Mouse (Mus musculus) lung, embryonic 15.5 days (tissue): Measurements from ENCODE around the gene Tmem164. TPM values are rescaled to one million over a fixed set of nuclear protein-coding genes. Genes with fewer than 3 reads are reported as not detected.

Source experiments
- ATAC-seq: fragments of 200-750 bp; cut with Nextera tagmentation; 2 replicates; pipeline ENCODE4 v1.8.0; 2017; ENCODE audit warnings: moderate number of reproducible peaks, borderline replicate concordance; ENCODE audit not compliant: low FRiP score, low TSS enrichment; ENCODE audit errors: extremely low read depth
- H3K27ac ChIP-seq: fragments of 300-500 bp; sonication (generic); 2 replicates; pipeline ENCODE4 v1.5.1; 2015; ENCODE audit warnings: moderate library complexity, mild to moderate bottlenecking, inconsistent platforms
- H3K27me3 ChIP-seq: fragments of 300-500 bp; sonication (generic); 2 replicates; pipeline ENCODE4 v1.6.1; 2015; ENCODE audit warnings: inconsistent platforms
- H3K36me3 ChIP-seq: fragments of 300-500 bp; sonication (generic); 2 replicates; pipeline ENCODE4 v1.6.1; 2015; ENCODE audit warnings: inconsistent platforms
- H3K4me1 ChIP-seq: fragments of 300-500 bp; sonication (generic); 2 replicates; pipeline ENCODE4 v1.6.1; 2015; ENCODE audit warnings: inconsistent platforms
- H3K4me2 ChIP-seq: fragments of 300-500 bp; sonication (generic); 2 replicates; pipeline ENCODE4 v1.6.1; 2015; ENCODE audit warnings: inconsistent platforms, mild to moderate bottlenecking, moderate library complexity
- H3K4me3 ChIP-seq: fragments of 300-500 bp; sonication (generic); 2 replicates; pipeline ENCODE4 v1.5.1; 2015; ENCODE audit warnings: mild to moderate bottlenecking, inconsistent platforms
- H3K9ac ChIP-seq: fragments of 300-500 bp; sonication (generic); 2 replicates; pipeline ENCODE4 v1.6.1; 2015; ENCODE audit warnings: inconsistent platforms
- H3K9me3 ChIP-seq: fragments of 300-500 bp; sonication (generic); 2 replicates; pipeline ENCODE4 v1.6.1; 2016; ENCODE audit warnings: inconsistent platforms
- WGBS: fragments of 180-500 bp; shearing (Covaris S2); methylation state at CpG from one replicate; pipeline ENCODE4 v1.1.7; 2015; 5-methylcytosine and 5-hydroxymethylcytosine counted together
- polyA plus RNA-seq: library from polyadenylated mRNA; unstranded; fragments of >200 nt; fragmentation: Nextera tagmentation; extraction: Ambion mirVana; gene quantifications from 2 replicates; pipeline ENCODE4 v1.2.1, GENCODE M21; 2015

Tmem164 gene
- polyA plus RNA-seq, 1 experiment from 2014 or later = 53.5 TPM

DNA sequence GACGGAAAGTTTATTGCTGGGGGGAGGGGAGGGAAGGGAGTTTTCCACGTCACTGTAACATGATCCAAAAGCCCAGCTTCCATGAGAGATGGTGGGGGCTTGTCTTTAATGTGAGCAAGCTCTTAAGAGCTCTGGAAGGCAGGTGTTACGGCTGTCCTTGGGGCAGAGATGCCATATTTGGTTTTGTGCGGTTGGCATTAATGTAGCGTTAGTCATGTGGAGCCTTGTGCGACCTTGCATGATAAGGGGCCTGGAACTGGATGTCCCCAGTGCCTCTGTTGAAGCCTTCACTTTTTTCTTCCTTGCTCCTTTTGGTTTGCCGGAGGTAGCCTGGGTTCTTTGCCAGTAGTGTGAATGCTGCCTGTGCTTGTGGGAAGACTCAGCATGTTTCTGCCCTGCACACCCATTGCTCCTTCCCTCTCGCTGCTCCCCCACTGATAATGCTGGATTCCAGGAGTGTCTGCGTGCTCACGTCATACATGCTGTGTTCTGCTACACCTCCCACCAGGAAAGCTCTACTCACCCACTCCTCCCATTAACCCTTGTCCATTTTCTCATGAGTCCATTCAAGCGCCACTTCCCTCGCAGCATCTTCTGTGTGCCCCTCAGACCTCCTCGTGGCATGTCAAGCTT lies 152.1 kb downstream of the Tmem164 start:
- Histone ChIP-seq H3K4me3 (no peak overlapping the region), H3K9me3 (no peaks in the 10 kb centered on the region), H3K4me1 (no peaks in the 10 kb centered on the region), H3K27me3 (no peaks in the 10 kb centered on the region), H3K9ac (no peak overlapping the region), H3K36me3 (no peaks in the 10 kb centered on the region), H3K4me2 (no peak overlapping the region), H3K27ac (no peak overlapping the region)
- no peak for ATAC-seq
- 78% methylated on average over 13 of the region's 13 CpGs for WGBS

DNA sequence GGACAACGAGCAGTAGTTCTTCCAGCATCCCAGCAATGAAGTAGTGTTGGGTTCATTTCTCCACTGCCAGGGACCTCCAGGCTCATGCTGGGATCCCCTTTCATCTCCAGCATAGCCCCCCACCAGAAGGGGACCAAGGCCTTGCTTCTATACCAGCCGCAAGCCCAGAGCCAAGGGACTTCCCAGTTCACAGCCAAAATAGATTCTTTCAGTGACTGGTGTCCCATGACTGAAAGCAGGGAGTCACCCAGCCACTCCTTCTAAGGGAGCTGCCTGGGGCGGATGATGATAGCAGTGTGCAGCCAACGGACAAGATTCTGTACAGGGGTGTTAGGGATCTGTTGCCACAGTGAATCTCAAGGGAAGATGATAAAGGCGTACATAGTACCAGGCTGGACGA lies 153.6 kb downstream of the Tmem164 start:
- Histone ChIP-seq H3K4me2 (no peak overlapping the region), H3K4me3 (no peak overlapping the region), H3K9me3 (no peaks in the 10 kb centered on the region), H3K27ac (no peak overlapping the region), H3K9ac (no peak overlapping the region), H3K4me1 (no peaks in the 10 kb centered on the region), H3K27me3 (no peaks in the 10 kb centered on the region), H3K36me3 (no peaks in the 10 kb centered on the region)
- 90% methylated on average over 6 of the region's 6 CpGs for WGBS
- ATAC-seq = no peak

DNA sequence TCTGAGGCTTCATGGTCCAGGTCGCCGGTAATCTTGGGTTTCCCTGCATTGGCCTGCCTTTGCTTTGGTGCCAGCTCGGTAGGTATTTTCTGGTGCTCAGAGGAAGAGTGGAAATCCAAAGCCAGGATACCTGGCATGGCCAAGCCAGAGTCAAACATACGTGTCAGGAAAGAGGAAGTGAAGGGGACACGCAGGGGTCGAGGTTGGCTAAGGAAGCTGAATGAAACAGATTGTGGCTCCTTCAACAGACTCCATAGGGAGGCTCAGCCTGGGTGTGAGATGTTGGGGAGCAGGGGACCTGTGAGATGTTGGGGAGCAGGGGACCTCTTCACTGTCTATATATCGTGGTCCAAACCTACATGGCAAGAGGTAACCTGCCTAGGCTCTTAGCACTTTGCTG lies 155.2 kb downstream of the Tmem164 start:
- Histone ChIP-seq H3K4me2 (no peak overlapping the region), H3K9me3 (no peaks in the 10 kb centered on the region), H3K27me3 (no peaks in the 10 kb centered on the region), H3K4me3 (no peak overlapping the region), H3K27ac (no peak overlapping the region), H3K36me3 (no peaks in the 10 kb centered on the region), H3K9ac (no peak overlapping the region), H3K4me1 (no peaks in the 10 kb centered on the region)
- WGBS = 92% methylated on average over 7 of the region's 7 CpGs
- no peak for ATAC-seq

DNA sequence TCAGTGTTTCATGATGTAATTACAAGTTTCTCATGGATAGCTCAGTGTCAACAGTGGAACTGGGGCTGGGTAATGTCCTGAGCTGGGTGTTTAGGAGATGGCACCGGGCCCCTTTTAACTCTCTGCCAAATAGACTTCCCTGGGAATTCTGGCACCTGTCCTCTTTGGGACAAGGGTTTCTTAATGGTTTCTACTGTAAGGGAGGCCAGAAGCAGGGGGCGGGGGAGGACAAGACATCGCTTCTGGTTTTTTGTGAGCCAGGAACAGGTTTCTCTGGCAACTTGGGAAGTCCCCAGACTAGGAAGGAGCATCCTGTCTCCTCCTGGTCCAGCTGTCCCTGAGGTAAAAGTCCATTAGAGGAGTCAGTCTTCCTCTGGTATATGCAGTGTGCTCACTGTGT lies 156.1 kb downstream of the Tmem164 start:
- no peaks in the 10 kb centered on the region for H3K9me3 ChIP-seq
- H3K4me2 ChIP-seq = no peak overlapping the region
- no peak overlapping the region for H3K9ac ChIP-seq
- no peaks in the 10 kb centered on the region for H3K27me3 ChIP-seq
- 77% methylated on average over 3 of the region's 3 CpGs for WGBS
- ATAC-seq = no peak
- H3K4me1 ChIP-seq = no peaks in the 10 kb centered on the region
- H3K27ac ChIP-seq = no peak overlapping the region
- H3K36me3 ChIP-seq = no peaks in the 10 kb centered on the region
- no peak overlapping the region for H3K4me3 ChIP-seq

DNA sequence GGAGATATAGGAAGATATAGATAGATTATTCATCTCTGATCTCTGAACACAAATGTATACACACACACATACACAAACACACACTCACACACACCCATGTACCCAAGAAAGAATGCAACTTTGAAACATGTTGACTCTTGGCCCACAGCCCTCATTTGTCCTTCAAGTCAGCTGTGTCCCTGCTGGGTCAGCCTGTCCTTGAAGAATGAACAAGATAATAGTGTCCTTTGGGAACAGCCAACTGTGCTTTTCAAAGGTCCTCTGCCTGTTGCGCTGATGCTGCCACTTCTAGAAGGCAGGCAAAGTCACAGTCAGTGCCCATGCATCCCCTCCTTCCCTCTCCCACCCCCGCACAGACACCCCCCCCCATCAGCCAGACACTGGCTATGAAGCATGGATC lies 157.6 kb downstream of the Tmem164 start:
- H3K27ac ChIP-seq = no peak overlapping the region
- 83% methylated on average over 2 of the region's 2 CpGs for WGBS
- ATAC-seq = no peak
- H3K36me3 ChIP-seq = no peaks in the 10 kb centered on the region
- no peak overlapping the region for H3K9ac ChIP-seq
- no peaks in the 10 kb centered on the region for H3K27me3 ChIP-seq
- no peak overlapping the region for H3K4me2 ChIP-seq
- no peaks in the 10 kb centered on the region for H3K4me1 ChIP-seq
- H3K4me3 ChIP-seq = no peak overlapping the region
- H3K9me3 ChIP-seq = no peaks in the 10 kb centered on the region

DNA sequence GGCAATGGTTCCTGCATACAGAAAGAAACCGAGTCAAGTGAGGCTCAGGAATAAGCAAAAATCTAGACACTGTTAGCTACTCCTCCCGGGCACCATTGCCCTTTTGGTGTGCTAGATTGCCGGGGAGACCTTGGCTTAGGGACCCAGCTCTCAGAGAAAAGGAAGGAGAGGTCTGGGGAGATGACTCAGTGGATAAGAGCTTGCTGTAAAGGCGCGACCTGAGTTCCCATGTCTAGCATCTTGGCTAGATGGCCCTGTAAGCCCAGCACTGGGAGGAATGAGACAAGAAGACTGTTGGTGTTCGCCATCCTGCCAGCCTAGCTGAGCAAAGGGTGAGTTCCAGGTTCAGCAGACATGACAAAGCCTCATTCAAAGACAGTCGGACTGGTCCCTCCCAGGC lies 158.2 kb downstream of the Tmem164 start:
- WGBS = 88% methylated on average over 7 of the region's 7 CpGs

DNA sequence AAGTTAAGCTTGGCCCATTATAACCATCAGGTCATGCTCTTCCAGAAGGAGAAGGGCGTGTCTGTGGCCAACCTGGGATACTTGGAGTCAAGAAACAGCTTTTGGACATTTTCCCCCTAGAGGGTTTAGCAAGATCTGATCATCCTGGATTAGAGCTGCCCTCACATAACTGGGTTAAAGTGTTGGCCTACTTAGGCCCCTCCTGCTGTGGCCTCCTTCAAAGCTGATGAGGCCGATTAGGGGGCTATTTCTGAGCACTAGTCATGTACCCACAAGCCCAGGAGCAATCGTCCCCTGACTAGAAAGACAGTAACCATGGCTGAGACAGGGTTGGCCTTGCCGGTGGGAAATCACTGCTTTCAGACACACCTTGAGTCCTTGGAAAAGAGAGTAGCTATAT lies 160.7 kb downstream of the Tmem164 start:
- Histone ChIP-seq H3K9ac (no peak overlapping the region), H3K4me3 (no peak overlapping the region), H3K4me2 (no peak overlapping the region), H3K27me3 (no peaks in the 10 kb centered on the region), H3K4me1 (no peaks in the 10 kb centered on the region), H3K36me3 (no peaks in the 10 kb centered on the region), H3K27ac (no peak overlapping the region), H3K9me3 (no peaks in the 10 kb centered on the region)
- 83% methylated on average over 4 of the region's 4 CpGs for WGBS
- no peak for ATAC-seq

More for the DNA sequence above, 158.2 kb downstream of the Tmem164 start:
- Histone ChIP-seq H3K9me3 (no peaks in the 10 kb centered on the region), H3K4me2 (no peak overlapping the region), H3K36me3 (no peaks in the 10 kb centered on the region), H3K4me1 (no peaks in the 10 kb centered on the region), H3K9ac (no peak overlapping the region), H3K27me3 (no peaks in the 10 kb centered on the region), H3K4me3 (no peak overlapping the region), H3K27ac (no peak overlapping the region)
- ATAC-seq = no peak

DNA sequence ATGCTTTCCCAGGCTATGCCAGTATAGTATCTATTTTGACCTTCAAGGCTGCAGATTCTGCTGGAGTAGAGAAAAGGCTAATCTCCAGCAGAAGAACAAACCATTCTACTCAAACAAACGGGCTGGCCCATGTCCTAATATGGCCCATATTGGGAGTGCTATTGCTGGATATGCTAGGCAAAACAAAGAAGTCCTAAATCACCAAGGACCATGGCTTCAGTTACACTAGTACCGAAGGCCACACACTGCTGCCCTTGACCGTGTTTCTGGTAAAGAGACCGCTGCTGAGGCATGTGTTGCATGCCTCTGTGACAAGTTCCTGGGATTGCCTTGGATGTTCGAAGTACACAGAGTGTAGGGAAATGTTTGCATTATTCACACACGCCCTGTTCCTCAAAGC lies 165.1 kb downstream of the Tmem164 start:
- no peak overlapping the region for H3K4me2 ChIP-seq
- 76% methylated on average over 6 of the region's 6 CpGs for WGBS
- H3K4me1 ChIP-seq = no peaks in the 10 kb centered on the region
- ATAC-seq = no peak
- no peaks in the 10 kb centered on the region for H3K27me3 ChIP-seq
- H3K27ac ChIP-seq = no peak overlapping the region
- no peaks in the 10 kb centered on the region for H3K9me3 ChIP-seq
- no peak overlapping the region for H3K9ac ChIP-seq
- no peaks in the 10 kb centered on the region for H3K36me3 ChIP-seq
- no peak overlapping the region for H3K4me3 ChIP-seq

DNA sequence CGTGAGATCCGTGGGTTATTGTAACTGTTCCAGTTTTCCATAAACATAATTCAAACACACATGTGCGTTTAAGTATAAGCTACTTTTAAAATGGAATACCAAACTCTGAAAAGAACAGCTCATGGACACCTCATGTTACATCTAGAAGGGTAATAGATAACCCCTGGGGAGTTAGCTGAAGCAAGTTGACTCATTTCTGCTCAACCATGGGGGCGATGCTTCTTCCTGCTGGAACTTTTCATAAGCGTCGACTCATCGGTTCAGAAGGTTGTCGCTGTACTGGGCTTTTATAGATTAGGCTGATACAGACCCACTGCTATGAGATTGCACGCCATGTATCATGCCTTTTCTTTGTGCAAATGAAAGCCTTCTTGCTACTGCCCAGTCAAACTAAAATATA lies 166.8 kb downstream of the Tmem164 start:
- H3K9me3 ChIP-seq = no peaks in the 10 kb centered on the region
- H3K9ac ChIP-seq = no peak overlapping the region
- no peak overlapping the region for H3K27ac ChIP-seq
- H3K36me3 ChIP-seq = no peaks in the 10 kb centered on the region
- no peak for ATAC-seq
- 86% methylated on average over 9 of the region's 9 CpGs for WGBS
- no peak overlapping the region for H3K4me3 ChIP-seq
- no peaks in the 10 kb centered on the region for H3K27me3 ChIP-seq
- no peaks in the 10 kb centered on the region for H3K4me1 ChIP-seq
- H3K4me2 ChIP-seq = no peak overlapping the region

DNA sequence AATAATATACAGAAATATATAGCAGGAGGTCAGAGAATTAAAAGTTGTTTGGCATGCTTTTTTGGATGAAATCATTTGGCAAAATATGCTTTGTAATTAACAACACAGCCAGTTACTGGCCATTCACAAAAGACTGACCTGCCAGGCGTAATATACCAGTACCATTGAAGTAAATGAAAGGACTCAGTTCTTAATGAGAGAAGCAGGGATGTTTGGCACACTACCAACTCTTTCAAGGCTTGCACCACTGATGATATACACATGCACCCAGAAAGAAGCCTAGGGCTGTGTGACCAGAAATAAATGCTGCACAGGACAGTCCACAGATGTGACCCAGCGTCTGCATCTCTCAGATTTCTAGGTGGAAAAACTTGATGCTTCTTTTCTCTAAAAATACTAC lies 188.6 kb downstream of the Tmem164 start:
- H3K4me3 ChIP-seq = no peak overlapping the region
- no peak overlapping the region for H3K9ac ChIP-seq
- no peaks in the 10 kb centered on the region for H3K36me3 ChIP-seq
- H3K27me3 ChIP-seq = no peaks in the 10 kb centered on the region
- no peak overlapping the region for H3K27ac ChIP-seq
- no peak for ATAC-seq
- H3K9me3 ChIP-seq = no peaks in the 10 kb centered on the region
- no peaks in the 10 kb centered on the region for H3K4me1 ChIP-seq
- H3K4me2 ChIP-seq = no peak overlapping the region
- 69% methylated on average over 2 of the region's 2 CpGs for WGBS

DNA sequence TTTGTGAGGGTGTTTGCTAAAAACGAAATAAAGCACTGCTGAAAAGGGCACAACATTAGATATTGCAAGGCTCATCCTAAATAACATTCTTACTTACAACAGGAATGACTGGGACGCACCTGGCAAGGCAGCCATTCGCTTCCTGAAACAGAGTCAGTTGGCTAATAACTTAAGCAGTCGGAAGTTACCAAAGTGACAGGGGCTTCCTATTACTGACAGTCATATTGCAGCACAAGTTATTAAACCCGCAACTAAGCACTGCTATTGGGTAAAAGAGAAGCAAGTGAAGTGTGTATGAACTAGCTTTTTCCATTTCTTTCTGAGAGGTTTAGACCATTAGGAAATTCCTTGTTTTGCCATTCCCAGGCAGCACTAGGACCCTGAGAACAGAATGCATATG lies 201.0 kb downstream of the Tmem164 start:
- Histone ChIP-seq H3K4me2 (no peak overlapping the region), H3K4me3 (no peak overlapping the region), H3K9ac (no peak overlapping the region), H3K9me3 (no peaks in the 10 kb centered on the region), H3K27ac (no peak overlapping the region), H3K27me3 (peaks cover 8% of the 10 kb centered on the region; the same call in 1 of the 2 replicates), H3K36me3 (no peaks in the 10 kb centered on the region), H3K4me1 (no peaks in the 10 kb centered on the region)
- WGBS = 83% methylated on average over 5 of the region's 5 CpGs
- ATAC-seq = no peak

DNA sequence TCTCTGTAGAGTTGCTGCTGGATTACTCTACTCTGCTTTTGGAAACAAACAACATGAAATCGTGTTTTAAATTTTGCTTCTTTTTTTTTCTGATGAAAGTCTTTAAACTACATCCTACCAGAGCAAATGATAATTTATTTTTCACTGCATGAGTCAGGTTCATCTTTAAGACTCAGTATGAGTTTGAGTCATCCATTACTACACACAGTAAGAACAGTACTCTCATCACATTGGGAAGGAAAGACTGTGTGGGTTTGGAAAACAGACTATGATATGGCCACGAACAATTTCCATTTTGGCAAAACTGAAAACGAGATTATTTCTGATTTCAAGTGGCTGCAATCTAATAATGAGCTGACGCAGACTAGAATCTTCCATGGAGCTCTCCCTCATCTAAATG lies 202.4 kb downstream of the Tmem164 start:
- Histone ChIP-seq H3K9ac (no peak overlapping the region), H3K27me3 (peaks cover 5% of the 10 kb centered on the region; the same call in 1 of the 2 replicates), H3K27ac (no peak overlapping the region), H3K4me2 (no peak overlapping the region), H3K4me1 (no peaks in the 10 kb centered on the region), H3K36me3 (no peaks in the 10 kb centered on the region), H3K9me3 (no peaks in the 10 kb centered on the region), H3K4me3 (no peak overlapping the region)
- ATAC-seq = no peak
- WGBS = 90% methylated on average over 4 of the region's 4 CpGs

DNA sequence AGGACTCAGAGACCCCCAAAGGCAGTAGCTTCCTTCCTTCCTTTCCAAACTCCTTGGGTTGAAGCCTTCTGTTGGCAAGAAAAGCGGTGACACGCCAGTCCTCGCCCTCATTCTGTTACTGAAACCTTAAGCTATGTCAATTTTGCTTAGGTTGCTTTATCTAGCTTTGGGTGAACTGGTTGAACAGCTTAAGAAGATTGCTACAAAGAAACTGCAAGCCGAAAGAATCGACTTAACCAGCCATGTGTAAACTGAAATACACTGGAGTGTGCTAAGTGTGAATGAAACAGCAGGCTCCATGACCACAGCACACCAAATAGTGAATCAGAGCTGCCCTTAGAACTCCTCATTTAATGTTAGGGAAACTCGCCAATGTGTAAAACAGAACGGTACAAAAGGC lies 204.8 kb downstream of the Tmem164 start:
- 80% methylated on average over 7 of the region's 7 CpGs for whole genome bisulfite sequencing
- H3K27ac ChIP-seq = no peak overlapping the region
- H3K36me3 ChIP-seq = no peaks in the 10 kb centered on the region

More for the DNA sequence above, 204.8 kb downstream of the Tmem164 start:
- H3K9ac ChIP-seq = no peak overlapping the region
- no peaks in the 10 kb centered on the region for H3K4me1 ChIP-seq
- ATAC-seq = no peak
- no peak overlapping the region for H3K4me3 ChIP-seq
- no peaks in the 10 kb centered on the region for H3K9me3 ChIP-seq
- H3K4me2 ChIP-seq = no peak overlapping the region
- H3K27me3 ChIP-seq = peaks cover 5% of the 10 kb centered on the region; the same call in 1 of the 2 replicates
